8 mouse cellular contexts compared by ENCODE assay signal in genomic region chr8:111597310-111597709, GRCm38 (mm10). TPM values are rescaled to one million over a fixed set of nuclear protein-coding genes. Genes with fewer than 3 reads are reported as not detected.
DNase-seq lines count a peak whose midpoint lies in the region; ATAC-seq and TF ChIP-seq lines count a peak whose summit lies in the region.

No protein-coding gene starts in this region.

- peak overlapping the region; percentile 1; the same call in 1 of the 2 replicates for H3K4me2 ChIP-seq in liver, embryonic 11.5 days
- no peak overlapping the region for H3K4me2 ChIP-seq in embryonic facial prominence, embryonic 14.5 days (ENCODE audit: low read depth, low read length)

- 41% methylated on average over 1 of the region's 1 CpGs for WGBS in liver, embryonic 11.5 days
- WGBS in embryonic facial prominence, embryonic 14.5 days: 29% methylated on average over 1 of the region's 1 CpGs

- no peak for TF ChIP-seq CTCF in left cerebral cortex, adult 2 months (IDR thresholded peaks at IDR 0.05)

- H3K4me3 ChIP-seq in liver, embryonic 11.5 days (ENCODE audit: low read depth, low read length): no peak overlapping the region
- H3K4me3 ChIP-seq in embryonic facial prominence, embryonic 14.5 days (ENCODE audit: low read depth, low read length): no peak overlapping the region
- no peak overlapping the region for H3K4me3 ChIP-seq in left cerebral cortex, adult 2 months

- no peaks in the 10 kb centered on the region for H3K36me3 ChIP-seq in liver, embryonic 11.5 days (ENCODE audit: control insufficient read depth, insufficient read depth, low read length)
- no peaks in the 10 kb centered on the region for H3K36me3 ChIP-seq in embryonic facial prominence, embryonic 14.5 days (ENCODE audit: control insufficient read depth, insufficient read depth, low read length)

- H3K9me3 ChIP-seq in liver, embryonic 11.5 days (ENCODE audit: control insufficient read depth, low read length): no peaks in the 10 kb centered on the region
- H3K9me3 ChIP-seq in embryonic facial prominence, embryonic 14.5 days (ENCODE audit: control insufficient read depth, low read length): no peaks in the 10 kb centered on the region

- H3K27ac ChIP-seq in liver, embryonic 11.5 days (ENCODE audit: low read depth, low read length): peak overlapping the region; percentile 28; the same call in 1 of the 2 replicates
- no peak overlapping the region; the same call in 1 of the 2 replicates for H3K27ac ChIP-seq in embryonic facial prominence, embryonic 14.5 days (replicated peaks; ENCODE audit: low read depth, low read length)
- H3K27ac ChIP-seq in left cerebral cortex, adult 2 months: no peak overlapping the region

- H3K9ac ChIP-seq in liver, embryonic 11.5 days (ENCODE audit: low read depth, low read length): no peak overlapping the region
- H3K9ac ChIP-seq in embryonic facial prominence, embryonic 14.5 days (ENCODE audit: low read depth, low read length): no peak overlapping the region

- no peak for DNase-seq in liver, embryonic 11.5 days (ENCODE audit: low spot score)
- no peak for DNase-seq in liver
- DNase-seq in embryonic facial prominence, embryonic 14.5 days (ENCODE audit: low spot score): peak; percentile 67
- DNase-seq in kidney, adult 8-10 months: peak; percentile 18 to 70
- peak; percentile 61 for DNase-seq in skeletal muscle tissue, adult 2 months (ENCODE audit: low read depth, low spot score)
- DNase-seq in cerebellum, adult 11 months: no peak
- no peak for DNase-seq in layer of hippocampus, adult 18-20 months (ENCODE audit: low spot score in 2 of 2)
- no peak for DNase-seq in left cerebral cortex, adult 2 months (ENCODE audit: extremely low spot score in 1 of 2, low spot score in 2 of 2)

- intact Hi-C loops in left cerebral cortex, adult 2 months (cut with DNase I): no loop called here

- H3K27me3 ChIP-seq in liver, embryonic 11.5 days (replicated peaks; ENCODE audit: control insufficient read depth, insufficient read depth, low read length): no peaks in the 10 kb centered on the region
- no peaks in the 10 kb centered on the region for H3K27me3 ChIP-seq in embryonic facial prominence, embryonic 14.5 days (replicated peaks; ENCODE audit: control insufficient read depth, insufficient read depth, low read length)

- no peak for ATAC-seq in liver, embryonic 11.5 days (replicated peaks; ENCODE audit: low FRiP score)
- peak; percentile 20; the same call in 1 of the 2 replicates for ATAC-seq in embryonic facial prominence, embryonic 14.5 days (ENCODE audit: low read depth)

- peaks cover 56% of the 10 kb centered on the region for H3K4me1 ChIP-seq in liver, embryonic 11.5 days (replicated peaks; ENCODE audit: control insufficient read depth, insufficient read depth, low read length)
- peaks cover 26% of the 10 kb centered on the region for H3K4me1 ChIP-seq in embryonic facial prominence, embryonic 14.5 days (ENCODE audit: control insufficient read depth, insufficient read depth, low read length)

RNA-seq across cellular contexts. Expression of gene Ldhd, which starts 32.9 kb away (rescaled TPM):
- 0.10 and 0.16 TPM in 2 replicates for polyA plus RNA-seq in liver, embryonic 11.5 days (2014; fragmentation: Nextera tagmentation; extraction: Ambion mirVana)
- polyA plus RNA-seq in embryonic facial prominence, embryonic 14.5 days (2014; fragmentation: Nextera tagmentation; extraction: Ambion mirVana): 0.38 and 0.60 TPM in 2 replicates
- total RNA-seq in layer of hippocampus, adult 18-20 months (2021): 1 to 10 TPM; 7.0 to 8.3 TPM
- 10 to 100 TPM; 10.1 to 10.8 TPM for total RNA-seq in left cerebral cortex, adult 2 months (2021)

RNA-seq across cellular contexts. Expression of gene Zfp1, which starts 45.9 kb away (rescaled TPM):
- polyA plus RNA-seq in liver, embryonic 11.5 days (2014; fragmentation: Nextera tagmentation; extraction: Ambion mirVana): 14.2 and 15.6 TPM in 2 replicates
- polyA plus RNA-seq in embryonic facial prominence, embryonic 14.5 days (2014; fragmentation: Nextera tagmentation; extraction: Ambion mirVana): 16.3 and 19.3 TPM in 2 replicates
- 10 to 100 TPM; 21.1 to 22.2 TPM for total RNA-seq in layer of hippocampus, adult 18-20 months (2021)
- total RNA-seq in left cerebral cortex, adult 2 months (2021): 10 to 100 TPM; 22.0 to 23.5 TPM

Comparison
In these comparisons a context has a peak if more than half of its experiments do, and no peak if none do; other contexts are left out.
1. DNase-seq: peak in embryonic facial prominence, embryonic 14.5 days (single experiment), kidney, adult 8-10 months (2 of 2) and skeletal muscle tissue, adult 2 months (single experiment); none in liver, embryonic 11.5 days (single experiment), liver (single experiment), cerebellum, adult 11 months (single experiment), layer of hippocampus, adult 18-20 months (0 of 2) and left cerebral cortex, adult 2 months (0 of 2).